Mouse (Mus musculus): ENCODE data around the gene Scd3. TPM values are rescaled to one million over a fixed set of nuclear protein-coding genes. Genes with fewer than 3 reads are reported as not detected.

Scd3 gene
- polyA plus RNA-seq, 1 experiment from 2014 or later, result 0.97 TPM

DNA sequence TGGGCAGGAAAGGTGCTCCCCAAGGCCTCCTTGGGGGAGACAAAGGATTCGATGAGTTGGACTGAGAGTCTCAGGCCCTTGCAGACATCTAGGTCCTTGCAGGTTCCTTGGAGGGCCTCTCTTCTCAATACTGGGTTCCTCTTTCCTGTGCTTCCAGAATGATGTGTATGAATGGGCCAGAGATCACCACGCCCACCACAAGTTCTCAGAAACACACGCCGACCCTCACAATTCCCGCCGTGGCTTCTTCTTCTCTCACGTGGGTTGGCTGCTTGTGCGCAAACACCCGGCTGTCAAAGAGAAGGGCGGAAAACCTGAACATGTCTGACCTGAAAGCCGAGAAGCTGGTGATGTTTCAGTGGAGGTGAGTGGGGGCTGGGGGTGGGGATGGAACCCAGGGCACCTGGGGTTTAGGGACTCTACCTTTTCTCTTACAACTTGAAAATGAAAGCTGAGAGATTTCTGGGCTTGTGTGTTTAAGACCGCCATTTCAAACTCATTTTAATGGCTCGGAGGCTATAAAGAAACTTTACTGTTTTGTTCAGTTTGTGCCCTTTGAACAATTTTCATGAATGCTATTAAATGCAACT, 54.4 kb downstream of the Scd3 start:
- H3K4me2 ChIP-seq (replicated peaks; ENCODE audit: low read depth, low read length), result no peak overlapping the region
- no peaks in the 10 kb centered on the region for H3K9me3 ChIP-seq (ENCODE audit: control insufficient read depth, low read depth, low read length)
- H3K36me3 ChIP-seq (ENCODE audit: control insufficient read depth, insufficient read depth, low read length), result no peaks in the 10 kb centered on the region
- no peak overlapping the region for H3K27ac ChIP-seq (ENCODE audit: low read length)
- no peaks in the 10 kb centered on the region for H3K4me1 ChIP-seq (ENCODE audit: control insufficient read depth, insufficient read depth, low read length)
- no peak overlapping the region for H3K9ac ChIP-seq (replicated peaks; ENCODE audit: low read depth, low read length)
- 75% methylated on average over 13 of the region's 13 CpGs for WGBS
- no peak overlapping the region for H3K4me3 ChIP-seq (ENCODE audit: low read depth, low read length)
- ATAC-seq (ENCODE audit: insufficient number of reproducible peaks, insufficient read depth, low FRiP score, low read depth), result no peak
- H3K27me3 ChIP-seq (ENCODE audit: control insufficient read depth, insufficient read depth, low read length), result no peaks in the 10 kb centered on the region

DNA sequence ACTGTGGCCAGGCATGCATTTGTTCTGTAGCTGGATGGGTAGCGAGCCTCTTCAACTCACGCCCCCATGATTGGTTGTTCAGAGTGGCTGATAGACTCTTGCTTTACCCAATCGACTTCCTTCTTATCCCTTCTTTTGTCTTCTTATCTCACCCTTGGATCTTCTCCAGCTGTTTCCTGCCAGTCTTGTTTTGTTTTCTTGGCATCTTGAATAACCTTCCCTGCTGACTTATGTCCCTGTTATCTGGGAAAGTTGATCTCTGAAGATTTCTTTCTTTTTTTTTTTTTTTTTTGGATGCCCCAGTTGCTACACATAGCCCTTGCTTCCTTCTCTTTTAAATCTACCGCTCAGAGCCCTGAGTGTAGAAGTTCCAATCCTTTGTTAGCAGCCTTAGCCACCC, 56.4 kb downstream of the Scd3 start:
- H3K27me3 ChIP-seq (ENCODE audit: control insufficient read depth, insufficient read depth, low read length), result no peaks in the 10 kb centered on the region
- H3K9ac ChIP-seq (replicated peaks; ENCODE audit: low read depth, low read length), result no peak overlapping the region
- H3K9me3 ChIP-seq (ENCODE audit: control insufficient read depth, low read depth, low read length), result no peaks in the 10 kb centered on the region
- no peak overlapping the region for H3K27ac ChIP-seq (ENCODE audit: low read length)
- no peaks in the 10 kb centered on the region for H3K36me3 ChIP-seq (ENCODE audit: control insufficient read depth, insufficient read depth, low read length)
- H3K4me2 ChIP-seq (replicated peaks; ENCODE audit: low read depth, low read length), result no peak overlapping the region
- no peak overlapping the region for H3K4me3 ChIP-seq (ENCODE audit: low read depth, low read length)
- WGBS, result 77% methylated on average over 4 of the region's 4 CpGs
- ATAC-seq (ENCODE audit: insufficient number of reproducible peaks, insufficient read depth, low FRiP score, low read depth), result no peak
- H3K4me1 ChIP-seq (ENCODE audit: control insufficient read depth, insufficient read depth, low read length), result no peaks in the 10 kb centered on the region

DNA sequence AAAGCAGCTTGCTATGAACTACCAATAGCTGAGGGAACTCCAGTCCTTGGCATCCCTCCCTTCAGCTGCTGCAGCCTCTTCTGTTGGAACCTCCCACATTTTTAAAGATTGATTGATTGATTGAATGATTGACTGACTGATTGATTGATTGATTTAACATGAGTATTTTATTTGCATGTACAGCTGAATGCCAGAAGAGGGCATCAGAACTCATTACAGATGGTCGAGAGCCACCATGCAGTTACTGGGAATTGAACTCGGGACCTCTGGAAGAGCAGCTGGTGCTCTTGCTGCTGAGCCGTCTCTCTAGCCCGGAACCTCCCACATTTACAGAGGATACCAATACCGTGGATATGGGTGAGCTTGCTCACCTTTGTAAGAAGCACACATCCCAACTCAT, 57.4 kb downstream of the Scd3 start:
- H3K9me3 ChIP-seq (ENCODE audit: control insufficient read depth, low read depth, low read length), result no peaks in the 10 kb centered on the region
- no peak overlapping the region for H3K4me2 ChIP-seq (replicated peaks; ENCODE audit: low read depth, low read length)
- no peaks in the 10 kb centered on the region for H3K27me3 ChIP-seq (ENCODE audit: control insufficient read depth, insufficient read depth, low read length)
- no peaks in the 10 kb centered on the region for H3K36me3 ChIP-seq (ENCODE audit: control insufficient read depth, insufficient read depth, low read length)
- 88% methylated on average over 5 of the region's 5 CpGs for WGBS
- H3K4me1 ChIP-seq (ENCODE audit: control insufficient read depth, insufficient read depth, low read length), result no peaks in the 10 kb centered on the region
- H3K9ac ChIP-seq (replicated peaks; ENCODE audit: low read depth, low read length), result no peak overlapping the region
- no peak overlapping the region for H3K27ac ChIP-seq (ENCODE audit: low read length)
- H3K4me3 ChIP-seq (ENCODE audit: low read depth, low read length), result no peak overlapping the region
- ATAC-seq (ENCODE audit: insufficient number of reproducible peaks, insufficient read depth, low FRiP score, low read depth), result no peak

DNA sequence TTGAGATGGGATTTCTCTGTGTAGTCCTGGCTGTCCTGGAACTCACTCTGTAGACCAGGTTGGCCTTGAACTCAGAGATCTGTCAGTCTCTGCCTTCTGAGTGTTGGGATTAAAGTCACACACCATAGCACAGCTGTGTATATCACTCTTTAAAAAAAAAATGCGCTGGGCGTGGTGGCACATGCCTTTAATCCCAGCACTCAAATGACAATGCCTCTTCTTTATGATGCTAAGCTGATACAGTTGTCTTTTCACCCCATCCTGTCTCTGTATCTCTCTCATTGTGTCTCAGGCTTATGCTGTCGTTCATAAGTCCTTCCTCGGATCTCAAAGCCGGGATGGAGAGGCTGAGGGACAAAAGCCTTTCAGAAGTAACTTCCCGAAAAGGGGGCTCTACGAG, 58.7 kb downstream of the Scd3 start:
- Histone ChIP-seq H3K4me3 (ENCODE audit: low read depth, low read length) (no peak overlapping the region), H3K9ac (replicated peaks; ENCODE audit: low read depth, low read length) (no peak overlapping the region), H3K9me3 (ENCODE audit: control insufficient read depth, low read depth, low read length) (no peaks in the 10 kb centered on the region), H3K4me2 (replicated peaks; ENCODE audit: low read depth, low read length) (no peak overlapping the region), H3K4me1 (ENCODE audit: control insufficient read depth, insufficient read depth, low read length) (peaks cover 6% of the 10 kb centered on the region; the same call in 1 of the 2 replicates), H3K27me3 (ENCODE audit: control insufficient read depth, insufficient read depth, low read length) (no peaks in the 10 kb centered on the region), H3K27ac (ENCODE audit: low read length) (no peak overlapping the region), H3K36me3 (ENCODE audit: control insufficient read depth, insufficient read depth, low read length) (no peaks in the 10 kb centered on the region)
- WGBS, result 83% methylated on average over 7 of the region's 7 CpGs
- no peak for ATAC-seq (ENCODE audit: insufficient number of reproducible peaks, insufficient read depth, low FRiP score, low read depth)

DNA sequence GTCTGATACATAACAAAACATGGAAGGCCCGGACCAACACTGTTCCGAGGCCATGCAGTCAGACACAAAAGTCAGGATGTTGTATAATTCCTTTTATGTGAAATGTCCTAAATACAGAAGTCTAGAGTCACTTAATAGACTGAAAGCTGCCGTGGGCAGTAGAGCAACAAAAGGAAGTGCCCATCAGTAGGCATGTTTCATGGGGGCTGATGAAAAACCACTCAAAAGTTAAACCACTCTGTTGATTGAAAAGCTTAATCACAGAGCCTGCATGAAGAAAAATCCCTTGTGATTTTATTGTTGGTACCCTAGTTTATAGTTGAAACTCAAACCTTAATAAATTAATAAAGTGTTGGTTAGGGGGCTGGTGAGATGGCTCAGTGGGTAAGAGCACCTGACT, 60.5 kb downstream of the Scd3 start:
- WGBS, result 88% methylated on average over 3 of the region's 3 CpGs
- H3K4me1 ChIP-seq (ENCODE audit: control insufficient read depth, insufficient read depth, low read length), result peaks cover 10% of the 10 kb centered on the region; the same call in 1 of the 2 replicates
- no peak for ATAC-seq (ENCODE audit: insufficient number of reproducible peaks, insufficient read depth, low FRiP score, low read depth)

DNA sequence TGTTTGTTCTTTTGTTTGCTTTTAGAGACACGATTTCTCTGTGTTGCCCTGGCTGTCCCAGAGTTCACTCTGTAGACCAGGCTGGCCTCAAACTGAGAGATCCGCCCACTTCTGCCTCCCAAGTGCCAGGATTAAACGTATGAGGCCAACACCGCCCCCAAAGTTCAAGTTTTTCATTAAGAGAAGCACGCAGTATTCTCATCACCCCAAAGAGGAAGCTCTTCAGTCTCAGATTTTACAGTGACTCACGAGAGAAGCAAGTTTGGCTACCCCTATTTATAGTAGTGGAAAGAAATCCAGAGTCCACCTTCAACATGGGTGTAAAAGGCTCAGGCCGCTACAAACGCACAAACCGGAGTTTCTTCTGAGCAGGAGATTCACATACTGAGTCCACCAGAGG, 61.2 kb downstream of the Scd3 start:
- no peak overlapping the region for H3K4me3 ChIP-seq (ENCODE audit: low read depth, low read length)
- H3K36me3 ChIP-seq (ENCODE audit: control insufficient read depth, insufficient read depth, low read length), result no peaks in the 10 kb centered on the region
- no peak overlapping the region for H3K4me2 ChIP-seq (replicated peaks; ENCODE audit: low read depth, low read length)
- no peak overlapping the region for H3K27ac ChIP-seq (ENCODE audit: low read length)
- WGBS, result 80% methylated on average over 9 of the region's 9 CpGs
- no peaks in the 10 kb centered on the region for H3K27me3 ChIP-seq (ENCODE audit: control insufficient read depth, insufficient read depth, low read length)
- H3K9ac ChIP-seq (replicated peaks; ENCODE audit: low read depth, low read length), result no peak overlapping the region
- ATAC-seq (ENCODE audit: insufficient number of reproducible peaks, insufficient read depth, low FRiP score, low read depth), result no peak
- no peaks in the 10 kb centered on the region for H3K9me3 ChIP-seq (ENCODE audit: control insufficient read depth, low read depth, low read length)
- H3K4me1 ChIP-seq (ENCODE audit: control insufficient read depth, insufficient read depth, low read length), result peaks cover 10% of the 10 kb centered on the region; the same call in 1 of the 2 replicates

More for the DNA sequence above, 60.5 kb downstream of the Scd3 start:
- H3K9ac ChIP-seq (replicated peaks; ENCODE audit: low read depth, low read length), result no peak overlapping the region
- H3K9me3 ChIP-seq (ENCODE audit: control insufficient read depth, low read depth, low read length), result no peaks in the 10 kb centered on the region
- H3K27me3 ChIP-seq (ENCODE audit: control insufficient read depth, insufficient read depth, low read length), result no peaks in the 10 kb centered on the region
- no peak overlapping the region for H3K27ac ChIP-seq (ENCODE audit: low read length)
- no peaks in the 10 kb centered on the region for H3K36me3 ChIP-seq (ENCODE audit: control insufficient read depth, insufficient read depth, low read length)
- no peak overlapping the region for H3K4me2 ChIP-seq (replicated peaks; ENCODE audit: low read depth, low read length)
- no peak overlapping the region for H3K4me3 ChIP-seq (ENCODE audit: low read depth, low read length)

DNA sequence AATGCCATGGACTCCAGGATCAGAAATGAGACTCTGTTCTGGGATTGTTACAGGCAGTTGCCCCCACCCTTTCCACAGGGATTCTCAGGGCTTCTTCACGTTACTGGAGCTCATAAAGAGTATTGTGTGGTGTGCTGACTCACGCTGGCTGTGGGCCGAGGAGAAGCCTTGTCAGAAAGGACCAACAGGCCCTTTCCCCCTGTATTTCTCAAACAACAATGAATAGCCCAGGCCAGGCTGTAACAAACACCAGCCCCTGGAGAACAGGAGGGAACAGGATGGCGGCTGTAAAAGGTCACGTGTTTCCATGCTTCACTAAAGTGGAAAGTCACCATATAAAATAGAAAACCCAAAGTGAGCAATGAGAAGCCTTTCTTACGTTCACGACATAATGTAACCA, 62.2 kb downstream of the Scd3 start:
- H3K9me3 ChIP-seq (ENCODE audit: control insufficient read depth, low read depth, low read length), result no peaks in the 10 kb centered on the region
- H3K9ac ChIP-seq (replicated peaks; ENCODE audit: low read depth, low read length), result no peak overlapping the region
- H3K36me3 ChIP-seq (ENCODE audit: control insufficient read depth, insufficient read depth, low read length), result no peaks in the 10 kb centered on the region
- H3K4me1 ChIP-seq (ENCODE audit: control insufficient read depth, insufficient read depth, low read length), result peaks cover 10% of the 10 kb centered on the region; the same call in 1 of the 2 replicates
- no peak for ATAC-seq (ENCODE audit: insufficient number of reproducible peaks, insufficient read depth, low FRiP score, low read depth)
- no peak overlapping the region for H3K4me2 ChIP-seq (replicated peaks; ENCODE audit: low read depth, low read length)
- no peaks in the 10 kb centered on the region for H3K27me3 ChIP-seq (ENCODE audit: control insufficient read depth, insufficient read depth, low read length)
- no peak overlapping the region for H3K27ac ChIP-seq (ENCODE audit: low read length)
- H3K4me3 ChIP-seq (ENCODE audit: low read depth, low read length), result no peak overlapping the region
- WGBS, result 62% methylated on average over 7 of the region's 7 CpGs

DNA sequence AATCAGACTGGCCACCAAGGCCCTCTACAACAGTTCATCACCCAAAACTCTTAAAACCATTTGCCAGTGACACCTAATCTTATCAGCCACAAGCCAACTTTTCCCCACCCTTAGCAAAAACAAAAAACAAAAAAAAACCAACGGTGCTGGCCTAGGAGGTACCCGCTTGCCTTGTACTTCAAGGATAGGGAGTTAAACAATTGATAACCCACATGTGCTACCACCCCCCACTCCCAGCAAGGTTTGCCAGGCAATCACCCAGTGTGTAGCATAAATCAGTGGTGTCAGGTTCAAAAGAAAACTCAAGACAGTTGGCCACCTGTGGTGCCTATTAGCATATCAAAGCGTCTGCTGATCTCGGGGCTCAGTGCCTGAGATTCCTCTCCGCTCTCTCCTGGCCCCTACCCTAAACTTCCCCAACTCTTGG, 62.9 kb downstream of the Scd3 start:
- Histone ChIP-seq H3K4me3 (ENCODE audit: low read depth, low read length) (no peak overlapping the region), H3K27me3 (ENCODE audit: control insufficient read depth, insufficient read depth, low read length) (no peaks in the 10 kb centered on the region), H3K4me2 (replicated peaks; ENCODE audit: low read depth, low read length) (no peak overlapping the region), H3K9ac (replicated peaks; ENCODE audit: low read depth, low read length) (no peak overlapping the region), H3K9me3 (ENCODE audit: control insufficient read depth, low read depth, low read length) (no peaks in the 10 kb centered on the region), H3K4me1 (ENCODE audit: control insufficient read depth, insufficient read depth, low read length) (peaks cover 10% of the 10 kb centered on the region; the same call in 1 of the 2 replicates), H3K36me3 (ENCODE audit: control insufficient read depth, insufficient read depth, low read length) (no peaks in the 10 kb centered on the region), H3K27ac (ENCODE audit: low read length) (no peak overlapping the region)
- WGBS, result 46% methylated on average over 5 of the region's 5 CpGs
- ATAC-seq (ENCODE audit: insufficient number of reproducible peaks, insufficient read depth, low FRiP score, low read depth), result no peak

DNA sequence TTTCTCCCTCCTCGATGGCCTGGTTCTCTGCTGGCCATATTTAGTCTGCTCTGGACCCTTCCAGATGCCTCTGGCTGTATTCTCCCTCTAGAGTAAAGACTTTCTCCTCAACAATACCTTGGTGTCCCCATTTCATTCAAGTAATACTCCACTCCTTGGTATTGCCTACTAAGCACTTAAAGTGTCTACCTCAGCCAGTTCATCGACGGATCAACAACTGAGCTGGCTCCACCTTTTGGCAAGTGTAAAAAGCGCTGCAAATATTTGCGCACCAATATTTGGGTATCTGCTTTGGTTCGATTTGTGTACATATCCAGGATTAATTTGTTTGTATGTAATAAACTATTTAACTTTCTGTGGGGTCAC, 63.4 kb downstream of the Scd3 start:
- Histone ChIP-seq H3K4me1 (ENCODE audit: control insufficient read depth, insufficient read depth, low read length) (peaks cover 10% of the 10 kb centered on the region; the same call in 1 of the 2 replicates), H3K9me3 (ENCODE audit: control insufficient read depth, low read depth, low read length) (no peaks in the 10 kb centered on the region), H3K4me2 (replicated peaks; ENCODE audit: low read depth, low read length) (peak overlapping the region; percentile 59), H3K9ac (replicated peaks; ENCODE audit: low read depth, low read length) (no peak overlapping the region), H3K4me3 (ENCODE audit: low read depth, low read length) (peak overlapping the region; percentile 50), H3K36me3 (ENCODE audit: control insufficient read depth, insufficient read depth, low read length) (no peaks in the 10 kb centered on the region), H3K27ac (ENCODE audit: low read length) (peak overlapping the region; percentile 96), H3K27me3 (ENCODE audit: control insufficient read depth, insufficient read depth, low read length) (no peaks in the 10 kb centered on the region)
- WGBS, result 4% methylated on average over 6 of the region's 6 CpGs
- ATAC-seq (ENCODE audit: insufficient number of reproducible peaks, insufficient read depth, low FRiP score, low read depth), result peak; percentile 15; the same call in 1 of the 2 replicates
